Mouse (Mus musculus) bone marrow macrophage, adult 2 months (primary cell): Measurements from ENCODE around the gene Lmo1. TPM values are rescaled to one million over a fixed set of nuclear protein-coding genes. Genes with fewer than 3 reads are reported as not detected.
"Not testable (repeated sequence)": the region's sequence is repeated elsewhere in the genome, so short reads cannot be mapped to it uniquely, and the experiment has no call there.

Source experiments
- H3K27ac ChIP-seq: 2 replicates; pipeline ENCODE4 v1.5.1; 2012; ENCODE audit warnings: low read depth, low read length; ENCODE audit not compliant: insufficient read depth
- H3K4me1 ChIP-seq: 2 replicates; pipeline ENCODE4 v1.6.1; 2012; ENCODE audit warnings: low read length; ENCODE audit not compliant: control insufficient read depth, insufficient read depth
- H3K4me3 ChIP-seq: 2 replicates; pipeline ENCODE4 v1.5.1; 2012; ENCODE audit warnings: mild to moderate bottlenecking, low read length, moderate library complexity; ENCODE audit not compliant: insufficient read depth
- CTCF ChIP-seq: IDR thresholded peaks from 2 replicates; pipeline ENCODE4 v1.5.1; 2012; ENCODE audit warnings: low read depth, mild to moderate bottlenecking, low read length, moderate library complexity
- POLR2A ChIP-seq: IDR thresholded peaks from 2 replicates; pipeline ENCODE4 v1.6.1; 2012; ENCODE audit warnings: mild to moderate bottlenecking, low read depth, low read length, borderline replicate concordance
- polyA plus RNA-seq: library from polyadenylated mRNA; stranded (reverse); fragments of >200 nt; gene quantifications from 2 replicates; pipeline ENCODE4 v1.2.4, GENCODE M21; 2012; ENCODE audit not compliant: missing spikeins, insufficient read depth, insufficient read length

Lmo1 gene
- polyA plus RNA-seq, 1 experiment: not detected

DNA sequence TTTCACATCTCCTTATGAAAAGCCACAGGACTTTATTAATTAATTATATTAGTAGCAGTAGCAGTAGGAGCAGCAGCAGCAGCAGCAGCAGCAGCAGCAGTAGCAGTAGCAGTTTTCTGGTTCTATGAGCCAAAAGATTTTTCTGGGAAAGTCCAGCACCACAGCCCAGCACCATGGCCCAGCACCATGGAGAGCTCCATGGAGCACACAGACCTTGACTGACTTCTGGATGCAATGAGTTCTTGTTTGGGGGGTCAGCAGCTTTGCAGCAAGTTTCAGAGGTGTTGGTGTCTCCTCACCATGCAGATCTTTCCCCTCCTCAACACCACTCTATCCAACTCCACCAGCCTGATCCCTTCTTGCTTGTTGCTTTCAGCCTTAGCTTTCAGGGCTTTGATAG, 45.6 kb downstream of the Lmo1 start:
- H3K27ac ChIP-seq: no peak overlapping the region
- TF ChIP-seq POLR2A: no peak
- no peak for TF ChIP-seq CTCF
- H3K4me1 ChIP-seq: no peaks in the 10 kb centered on the region
- no peak overlapping the region for H3K4me3 ChIP-seq

DNA sequence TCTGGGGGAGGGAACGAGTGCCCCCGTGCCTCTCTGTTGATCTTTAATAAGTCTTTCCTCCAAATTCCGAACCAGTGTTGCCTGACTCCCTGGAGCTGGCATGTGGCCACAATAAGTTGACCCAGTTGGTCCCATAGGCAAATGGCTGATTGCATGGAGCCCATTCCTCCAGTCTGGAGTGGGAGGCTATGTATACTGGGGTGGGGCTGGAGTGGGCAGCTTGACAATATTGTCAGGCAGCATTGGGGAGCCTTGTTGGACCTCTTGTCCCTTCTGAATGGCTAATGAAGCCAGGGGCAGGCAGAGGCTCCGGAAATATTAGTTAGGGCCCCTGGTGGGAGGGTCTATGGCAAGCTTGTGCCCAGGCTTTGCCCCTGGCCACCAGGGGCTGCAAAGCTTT, 59.1 kb downstream of the Lmo1 start:
- Histone ChIP-seq H3K27ac (no peak overlapping the region), H3K4me1 (no peaks in the 10 kb centered on the region), H3K4me3 (no peak overlapping the region)
- TF ChIP-seq CTCF: no peak
- no peak for TF ChIP-seq POLR2A

DNA sequence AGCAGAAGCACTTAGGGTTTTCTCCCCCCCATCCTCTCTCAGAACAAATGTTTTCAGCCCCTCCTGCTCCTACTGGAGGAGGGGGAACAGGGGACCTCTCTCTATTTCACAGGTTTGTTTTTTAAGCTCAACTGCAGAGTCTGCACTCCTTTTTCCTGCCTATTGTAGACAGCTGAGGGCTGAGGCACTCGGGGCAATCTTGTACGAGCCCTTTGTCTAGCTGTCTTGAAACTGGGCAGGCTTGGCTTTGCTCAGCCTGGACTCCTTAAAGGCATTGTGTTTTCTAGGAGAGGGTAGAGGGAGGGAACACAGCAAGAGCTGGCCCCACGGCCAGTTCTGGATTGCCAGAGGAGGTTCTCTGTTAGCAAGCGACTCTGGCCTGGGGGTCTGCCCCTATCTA, 59.5 kb downstream of the Lmo1 start:
- H3K4me3 ChIP-seq, H3K27ac ChIP-seq, H3K4me1 ChIP-seq: not testable (repeated sequence)

DNA sequence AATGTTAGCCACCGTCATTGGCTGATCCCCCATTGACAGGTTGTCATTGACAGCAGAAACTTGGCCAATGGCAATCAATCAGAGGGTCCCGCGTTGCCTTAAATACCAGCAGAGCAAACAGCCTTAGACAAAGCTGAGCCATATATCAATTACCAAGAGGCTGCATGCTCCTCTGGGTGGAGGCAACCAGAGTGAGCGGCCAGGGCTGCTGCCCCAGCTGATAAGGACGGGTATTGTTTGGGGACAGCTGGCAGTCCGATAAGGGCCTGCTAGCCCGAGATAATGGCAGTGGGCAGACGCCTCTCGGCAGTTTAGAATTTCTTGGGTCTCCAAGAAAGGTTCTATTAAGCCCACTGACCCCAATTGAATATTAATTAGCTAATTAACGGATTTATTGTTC, 60.1 kb downstream of the Lmo1 start:
- no peak for TF ChIP-seq CTCF
- no peak for TF ChIP-seq POLR2A
- no peaks in the 10 kb centered on the region for H3K4me1 ChIP-seq
- no peak overlapping the region for H3K4me3 ChIP-seq
- H3K27ac ChIP-seq: no peak overlapping the region

DNA sequence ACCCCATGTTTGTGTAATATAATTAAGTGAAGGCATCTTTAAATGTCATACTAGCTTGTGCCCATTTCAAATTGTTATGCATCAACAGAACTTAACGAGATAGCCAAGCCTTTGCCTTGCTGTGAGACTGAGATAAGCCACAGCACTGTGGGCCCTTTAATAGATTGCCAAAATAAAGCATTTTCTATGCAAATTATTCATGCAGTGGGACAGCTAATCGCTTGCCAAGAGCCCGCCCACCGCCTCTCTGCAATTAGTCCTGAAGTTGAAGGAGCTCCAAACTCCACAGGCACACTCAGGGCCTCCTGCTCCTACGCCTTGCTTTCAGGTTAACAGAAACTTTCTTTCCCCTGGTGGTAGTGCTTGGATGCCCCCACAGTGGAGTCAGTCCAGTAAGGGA, 64.0 kb downstream of the Lmo1 start:
- Histone ChIP-seq H3K27ac (no peak overlapping the region), H3K4me3 (no peak overlapping the region)
- TF ChIP-seq CTCF (no peak), POLR2A (no peak)

DNA sequence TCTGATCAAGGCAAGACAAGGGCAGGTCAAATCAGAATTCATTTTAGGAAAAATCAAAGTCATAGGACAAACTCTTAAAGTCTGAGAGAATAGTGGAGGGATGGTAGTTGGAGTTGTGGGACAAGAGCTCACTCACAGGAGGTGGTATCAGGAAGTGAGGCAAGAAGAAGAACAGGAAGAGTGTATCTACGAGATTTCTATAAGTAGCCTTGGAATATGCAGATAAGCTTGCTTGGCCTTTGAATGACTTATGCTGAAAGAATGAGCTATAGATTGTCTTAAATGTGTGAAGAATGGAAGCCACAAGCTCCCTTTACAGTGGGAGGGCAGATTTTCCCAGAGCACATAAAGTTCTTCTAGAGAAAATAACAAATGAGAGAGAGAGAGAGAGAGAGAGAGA, 70.1 kb downstream of the Lmo1 start:
- TF ChIP-seq CTCF (no peak), POLR2A (no peak)
- Histone ChIP-seq H3K4me3 (no peak overlapping the region), H3K4me1 (no peaks in the 10 kb centered on the region), H3K27ac (no peak overlapping the region)

More for the DNA sequence above, 64.0 kb downstream of the Lmo1 start:
- no peaks in the 10 kb centered on the region for H3K4me1 ChIP-seq

DNA sequence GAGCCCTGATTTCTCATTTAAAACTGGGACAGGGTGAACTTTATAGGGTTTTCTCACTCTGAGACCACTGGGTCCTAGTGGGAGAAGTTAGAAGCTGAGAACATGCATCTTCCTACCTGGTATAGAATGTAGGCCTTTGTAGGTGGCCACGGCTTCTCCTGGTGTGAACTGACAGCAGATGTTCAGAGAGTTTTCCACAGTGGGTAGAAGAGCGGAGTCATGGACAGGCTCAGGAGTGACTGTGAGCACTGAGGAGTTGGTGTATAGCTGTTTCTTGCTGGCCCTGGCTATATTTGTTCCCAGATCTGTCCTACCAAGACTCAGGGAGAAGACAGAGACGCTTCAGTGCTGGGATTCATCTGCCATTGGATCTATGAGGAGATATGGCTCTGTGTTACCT, 73.8 kb downstream of the Lmo1 start:
- H3K4me3 ChIP-seq: no peak overlapping the region
- TF ChIP-seq POLR2A (no peak), CTCF (no peak)
- H3K27ac ChIP-seq: no peak overlapping the region
- H3K4me1 ChIP-seq: no peaks in the 10 kb centered on the region

DNA sequence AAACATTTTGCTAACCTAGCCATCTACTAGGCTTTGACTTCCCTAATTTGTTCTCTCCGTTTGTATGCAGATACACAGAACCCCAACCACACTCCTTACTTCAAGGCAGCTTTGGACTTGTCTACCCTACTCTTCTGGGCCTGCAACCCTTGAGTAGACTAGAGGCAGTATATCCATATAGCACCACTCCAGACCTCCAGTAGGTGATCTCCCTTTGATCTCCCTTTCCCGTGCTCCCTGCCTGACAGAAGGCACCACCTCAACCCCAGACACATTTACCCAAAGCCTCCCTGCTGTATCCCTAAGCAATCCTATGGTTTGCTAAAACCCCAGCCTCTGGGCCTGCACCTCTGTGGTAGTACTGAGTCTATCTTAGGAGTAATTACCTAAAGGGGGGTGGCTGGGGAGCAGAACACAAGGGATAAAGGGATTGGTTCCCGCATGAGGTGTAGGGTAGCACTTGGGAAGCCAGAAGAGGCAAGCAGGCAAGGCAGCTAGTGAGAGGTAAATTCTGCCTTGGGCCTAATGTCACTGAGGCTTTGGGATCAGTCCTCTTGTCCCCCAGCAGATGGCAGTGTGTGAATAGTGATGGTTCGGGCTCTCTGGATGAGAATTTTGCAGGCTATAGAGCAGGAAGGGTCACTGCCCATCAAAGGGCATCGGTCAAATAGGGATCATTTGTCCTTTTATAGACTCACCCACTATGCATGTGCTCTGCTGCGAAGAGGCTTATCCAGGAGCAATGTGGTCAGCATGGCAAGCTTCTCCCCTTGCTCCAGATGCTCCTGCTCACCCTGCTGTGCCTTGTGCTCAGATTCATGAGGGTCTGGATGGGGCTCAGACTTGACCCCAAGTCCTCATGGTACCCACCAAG, 76.6 kb downstream of the Lmo1 start:
- TF ChIP-seq CTCF: no peak
- no peak for TF ChIP-seq POLR2A
- Histone ChIP-seq H3K4me1 (no peaks in the 10 kb centered on the region), H3K4me3 (no peak overlapping the region), H3K27ac (no peak overlapping the region)

DNA sequence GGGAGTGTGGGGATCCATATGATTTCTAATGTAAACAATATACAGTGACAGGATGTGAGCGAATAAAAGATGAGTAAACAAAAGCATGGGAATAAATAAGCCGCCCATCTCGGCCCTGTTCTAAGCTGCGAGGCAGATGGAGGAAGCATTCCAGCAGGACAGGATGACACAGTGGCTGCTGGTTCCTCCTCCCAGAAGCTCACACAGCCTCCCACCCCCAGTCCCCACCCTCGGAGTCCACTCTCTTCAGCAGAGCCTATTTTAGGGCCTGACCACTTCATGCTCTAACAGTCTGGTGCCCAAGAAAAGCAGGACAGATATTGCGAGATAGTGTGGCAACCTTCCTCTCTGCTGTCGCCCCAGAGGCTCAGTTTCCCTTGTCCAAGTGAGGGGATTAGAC, 77.8 kb downstream of the Lmo1 start:
- Histone ChIP-seq H3K4me1 (no peaks in the 10 kb centered on the region), H3K4me3 (no peak overlapping the region), H3K27ac (no peak overlapping the region)
- TF ChIP-seq POLR2A (no peak), CTCF (no peak)

DNA sequence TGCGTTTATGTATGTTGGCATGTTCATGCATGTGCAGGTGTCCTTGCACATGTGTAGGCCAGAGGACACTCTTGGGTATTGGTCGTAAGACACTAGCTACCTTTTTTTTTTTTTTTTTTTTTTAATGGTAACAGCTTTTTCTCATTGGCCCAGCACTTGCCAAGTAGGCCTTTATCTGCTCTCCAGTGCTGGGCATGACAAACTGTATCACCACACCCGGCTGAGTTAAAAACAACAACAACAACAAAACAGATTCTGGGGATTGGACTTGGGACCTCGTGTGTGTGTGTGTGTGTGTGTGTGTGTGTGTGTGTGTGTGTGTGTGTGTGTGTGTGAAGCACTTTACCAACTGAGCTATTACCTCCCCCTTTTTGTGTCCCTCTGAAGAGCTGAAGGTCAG, 78.4 kb downstream of the Lmo1 start:
- no peaks in the 10 kb centered on the region for H3K4me1 ChIP-seq
- no peak overlapping the region for H3K27ac ChIP-seq
- TF ChIP-seq CTCF (no peak), POLR2A (no peak)
- H3K4me3 ChIP-seq: no peak overlapping the region
